Mouse (Mus musculus) heart, embryonic 16.5 days (tissue): ENCODE results near the gene Slc25a29. TPM values are rescaled to one million over a fixed set of nuclear protein-coding genes. Genes with fewer than 3 reads are reported as not detected.

Experiments used
- ATAC-seq: fragments of 200-750 bp; cut with Nextera tagmentation; replicated peaks from 2 replicates; pipeline ENCODE4 v1.8.0; 2017; ENCODE audit warnings: moderate number of reproducible peaks; ENCODE audit not compliant: insufficient read depth, low FRiP score; ENCODE audit errors: extremely low read depth
- H3K27ac ChIP-seq: fragments of 300-500 bp; sonication (generic); 2 replicates; pipeline ENCODE4 v1.5.1; 2014; ENCODE audit warnings: mild to moderate bottlenecking, low read length, control low read depth, moderate library complexity
- H3K27me3 ChIP-seq: fragments of 300-500 bp; sonication (generic); 2 replicates; pipeline ENCODE4 v1.6.1; 2014; ENCODE audit warnings: low read length, mixed read lengths; ENCODE audit not compliant: control insufficient read depth, insufficient read depth
- H3K36me3 ChIP-seq: fragments of 300-500 bp; sonication (generic); 2 replicates; pipeline ENCODE4 v1.6.1; 2014; ENCODE audit not compliant: control insufficient read depth, insufficient read depth
- H3K4me1 ChIP-seq: fragments of 300-500 bp; sonication (generic); 2 replicates; pipeline ENCODE4 v1.6.1; 2014; ENCODE audit warnings: low read length, mixed read lengths; ENCODE audit not compliant: control insufficient read depth, insufficient read depth
- H3K4me2 ChIP-seq: fragments of 300-500 bp; sonication (generic); 2 replicates; pipeline ENCODE4 v1.6.1; 2014; ENCODE audit warnings: low read depth, mild to moderate bottlenecking, control low read depth, low read length
- H3K4me3 ChIP-seq: fragments of 300-500 bp; sonication (generic); 2 replicates; pipeline ENCODE4 v1.5.1; 2014; ENCODE audit warnings: mild to moderate bottlenecking, control low read depth, low read length
- H3K9ac ChIP-seq: fragments of 300-500 bp; sonication (generic); 2 replicates; pipeline ENCODE4 v1.6.1; 2014; ENCODE audit warnings: low read length, control low read depth
- H3K9me3 ChIP-seq: fragments of 300-500 bp; sonication (generic); replicated peaks from 2 replicates; pipeline ENCODE4 v1.6.1; 2016; ENCODE audit warnings: low read length; ENCODE audit not compliant: control insufficient read depth
- WGBS: fragments of 180-500 bp; shearing (Covaris S2); extraction: QIAGEN DNeasy Blood & Tissue Kit; methylation state at CpG from one replicate; pipeline ENCODE4 v1.1.7; 2014; 5-methylcytosine and 5-hydroxymethylcytosine counted together
- polyA plus RNA-seq: library from polyadenylated mRNA; unstranded; fragments of >200 nt; fragmentation: Nextera tagmentation; extraction: Ambion mirVana; gene quantifications from 2 replicates; pipeline ENCODE4 v1.2.1, GENCODE M21; 2015

The Slc25a29 gene
- polyA plus RNA-seq, 1 experiment from 2014 or later, result 4.3 TPM

DNA sequence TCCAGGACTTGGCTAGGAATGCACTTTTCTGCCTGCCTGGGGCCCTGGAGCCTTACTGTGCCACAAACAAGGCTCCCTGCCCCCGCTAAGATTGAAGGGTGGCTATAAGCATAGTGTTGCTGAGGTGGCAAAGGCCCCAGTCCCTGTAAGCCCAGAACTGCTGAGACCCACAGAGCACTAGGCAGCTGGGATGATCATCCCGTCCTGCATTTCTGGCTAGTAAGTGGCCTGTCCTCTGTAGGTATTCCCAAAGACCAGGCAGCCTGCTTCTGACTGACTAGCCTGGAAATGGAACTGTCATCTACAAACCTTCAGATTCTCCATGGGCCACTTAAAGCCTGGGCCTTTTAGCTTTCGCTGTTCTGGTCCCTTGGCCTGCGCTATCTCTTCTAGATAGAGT lies 15.2 kb downstream of the Slc25a29 start:
- H3K4me2 ChIP-seq, result no peak overlapping the region
- no peak overlapping the region for H3K9ac ChIP-seq
- H3K27ac ChIP-seq, result no peak overlapping the region
- H3K36me3 ChIP-seq, result peaks cover 4% of the 10 kb centered on the region
- H3K9me3 ChIP-seq, result no peaks in the 10 kb centered on the region
- ATAC-seq, result no peak
- H3K4me1 ChIP-seq, result peaks cover 2% of the 10 kb centered on the region; the same call in 1 of the 2 replicates
- H3K27me3 ChIP-seq, result no peaks in the 10 kb centered on the region
- no peak overlapping the region for H3K4me3 ChIP-seq
- 73% methylated on average over 4 of the region's 4 CpGs for WGBS

DNA sequence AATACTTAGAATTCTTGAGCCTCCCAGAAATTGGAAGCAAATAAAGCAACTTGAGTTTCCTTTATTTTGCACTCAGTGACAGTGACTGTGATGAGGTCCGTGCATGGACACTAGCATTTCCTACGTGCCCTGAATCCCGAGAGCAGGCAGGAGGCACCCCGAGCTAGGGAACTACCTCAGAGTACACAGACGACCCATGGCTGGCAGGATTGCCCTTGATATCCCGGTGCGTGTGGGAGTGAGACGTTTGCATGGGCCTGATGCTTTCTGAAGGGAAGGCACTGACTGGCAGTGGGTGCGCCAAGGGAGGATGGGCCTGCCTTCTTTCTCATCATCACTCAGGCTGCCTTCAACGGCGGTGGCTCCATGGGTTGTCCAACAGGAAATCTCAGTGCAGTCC lies 19.1 kb downstream of the Slc25a29 start:
- Histone ChIP-seq H3K4me2 (no peak overlapping the region), H3K9me3 (no peaks in the 10 kb centered on the region), H3K27me3 (no peaks in the 10 kb centered on the region), H3K4me3 (no peak overlapping the region), H3K36me3 (peaks cover 11% of the 10 kb centered on the region), H3K9ac (no peak overlapping the region), H3K4me1 (peaks cover 2% of the 10 kb centered on the region; the same call in 1 of the 2 replicates), H3K27ac (no peak overlapping the region)
- WGBS, result 67% methylated on average over 11 of the region's 11 CpGs
- ATAC-seq, result no peak

DNA sequence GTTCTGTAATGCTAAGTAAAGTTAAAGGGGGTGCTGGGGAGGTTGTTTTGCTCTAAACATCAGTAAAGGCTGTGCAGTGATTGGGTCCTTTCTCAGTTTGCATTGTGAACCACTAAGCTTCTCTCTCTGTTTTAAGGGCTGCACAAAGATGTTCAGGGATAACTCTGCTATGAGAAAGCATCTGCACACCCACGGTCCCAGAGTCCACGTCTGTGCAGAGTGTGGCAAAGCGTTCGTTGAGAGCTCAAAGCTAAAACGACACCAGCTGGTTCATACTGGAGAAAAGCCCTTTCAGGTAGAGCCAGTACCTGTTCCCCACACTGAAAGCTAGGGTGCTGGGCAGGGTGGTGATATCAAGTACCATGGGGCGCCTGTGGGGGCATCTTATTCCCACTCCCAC lies 21.2 kb downstream of the Slc25a29 start:
- 80% methylated on average over 6 of the region's 6 CpGs for WGBS
- Histone ChIP-seq H3K4me3 (no peak overlapping the region), H3K27me3 (no peaks in the 10 kb centered on the region), H3K4me2 (no peak overlapping the region), H3K27ac (no peak overlapping the region), H3K9ac (no peak overlapping the region), H3K4me1 (peaks cover 7% of the 10 kb centered on the region; the same call in 1 of the 2 replicates), H3K9me3 (no peaks in the 10 kb centered on the region), H3K36me3 (peaks cover 11% of the 10 kb centered on the region)
- no peak for ATAC-seq

DNA sequence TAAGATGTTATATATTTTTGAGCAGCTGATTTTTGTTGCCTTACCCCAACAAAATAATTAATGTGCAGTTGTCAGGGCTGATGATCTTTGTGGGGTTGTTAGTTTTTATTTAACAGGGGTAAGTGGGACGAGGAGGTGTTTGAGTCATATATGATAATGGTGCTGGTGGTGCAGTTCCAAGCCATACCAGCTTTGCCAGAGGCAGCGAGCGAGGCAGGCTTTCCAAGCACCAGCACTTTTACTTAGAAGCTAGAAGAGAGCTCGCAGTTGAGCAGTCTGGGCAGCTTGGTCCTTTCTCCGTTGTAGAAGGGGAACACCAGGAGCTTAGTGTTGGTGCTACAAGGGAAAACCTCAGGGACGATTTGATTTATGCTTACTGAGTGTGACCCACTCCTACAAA lies 23.2 kb downstream of the Slc25a29 start:
- WGBS, result 79% methylated on average over 6 of the region's 6 CpGs
- no peak for ATAC-seq
- Histone ChIP-seq H3K4me3 (no peak overlapping the region), H3K27me3 (no peaks in the 10 kb centered on the region), H3K36me3 (peaks cover 14% of the 10 kb centered on the region), H3K4me1 (peaks cover 15% of the 10 kb centered on the region), H3K9me3 (no peaks in the 10 kb centered on the region), H3K9ac (no peak overlapping the region), H3K4me2 (no peak overlapping the region), H3K27ac (no peak overlapping the region)

DNA sequence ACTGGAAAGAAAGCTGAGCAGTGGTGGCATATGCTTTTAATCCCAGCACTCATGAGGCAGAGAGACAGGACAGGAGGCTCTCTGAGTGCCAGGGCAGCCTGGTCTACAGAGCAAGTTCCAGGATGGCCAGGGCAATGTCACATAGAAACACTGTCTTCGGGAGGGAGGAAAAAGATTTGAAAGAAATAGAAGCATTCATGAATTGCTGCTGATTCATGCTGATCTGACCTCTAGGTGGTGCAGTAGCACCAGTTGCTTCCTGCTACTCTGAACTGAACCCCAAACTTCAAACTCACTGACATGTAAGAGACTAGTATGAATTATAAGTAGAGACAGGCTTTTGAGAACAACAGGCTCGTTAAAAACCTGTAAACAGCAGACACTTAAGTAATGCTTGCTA lies 24.6 kb downstream of the Slc25a29 start:
- 47% methylated on average over 2 of the region's 2 CpGs for WGBS
- H3K9me3 ChIP-seq, result no peaks in the 10 kb centered on the region
- no peak overlapping the region for H3K9ac ChIP-seq
- H3K4me2 ChIP-seq, result no peak overlapping the region
- H3K36me3 ChIP-seq, result peaks cover 15% of the 10 kb centered on the region
- peak; percentile 22; the same call in 1 of the 2 replicates for ATAC-seq
- H3K27me3 ChIP-seq, result no peaks in the 10 kb centered on the region
- H3K4me3 ChIP-seq, result no peak overlapping the region
- no peak overlapping the region for H3K27ac ChIP-seq
- H3K4me1 ChIP-seq, result peaks cover 15% of the 10 kb centered on the region

DNA sequence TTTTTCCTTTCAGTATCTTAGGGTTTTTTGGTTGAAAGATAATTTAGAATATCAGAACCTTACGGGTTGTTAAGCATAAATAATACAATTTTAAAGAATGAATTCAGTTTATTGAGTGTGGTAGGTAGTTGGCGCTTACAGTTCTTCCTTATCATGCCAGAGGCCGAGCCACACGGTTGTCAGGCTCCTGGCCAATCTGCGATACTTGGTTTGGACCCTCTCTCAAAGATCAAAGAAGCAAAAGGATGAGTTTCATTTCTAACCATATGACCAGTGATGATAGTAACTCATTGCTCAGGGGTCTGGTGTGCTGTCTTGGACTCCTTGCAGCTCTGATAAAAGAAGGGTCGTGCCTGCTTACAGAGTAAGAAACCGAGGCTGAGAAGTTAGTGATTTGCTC lies 25.4 kb downstream of the Slc25a29 start:
- peaks cover 13% of the 10 kb centered on the region; the same call in 1 of the 2 replicates for H3K36me3 ChIP-seq

DNA sequence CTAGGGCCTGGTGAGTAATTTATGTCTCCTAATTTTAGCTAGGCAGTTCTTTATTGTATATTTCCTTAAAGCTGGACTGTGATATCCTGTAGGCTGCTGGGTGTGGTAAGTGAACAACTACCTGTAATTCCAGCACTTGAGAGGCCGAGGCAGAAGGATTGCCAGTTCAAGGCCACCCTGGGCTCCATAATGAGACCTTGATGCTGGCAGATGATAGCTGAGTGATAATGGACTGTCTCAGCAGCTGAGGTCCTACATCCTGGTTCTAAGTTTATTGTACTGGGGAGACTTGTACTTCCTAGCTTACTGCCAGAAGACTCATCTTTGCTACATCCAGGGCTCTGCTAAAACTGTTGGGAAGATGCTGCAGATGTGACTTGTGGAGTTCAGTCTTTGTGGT lies 25.9 kb downstream of the Slc25a29 start:
- WGBS, result 62% methylated on average over 1 of the region's 1 CpGs
- H3K9me3 ChIP-seq, result no peaks in the 10 kb centered on the region
- H3K4me2 ChIP-seq, result no peak overlapping the region
- H3K9ac ChIP-seq, result no peak overlapping the region
- H3K4me3 ChIP-seq, result no peak overlapping the region
- peaks cover 12% of the 10 kb centered on the region; the same call in 1 of the 2 replicates for H3K36me3 ChIP-seq
- H3K4me1 ChIP-seq, result peaks cover 15% of the 10 kb centered on the region
- no peak for ATAC-seq
- no peaks in the 10 kb centered on the region for H3K27me3 ChIP-seq
- no peak overlapping the region for H3K27ac ChIP-seq

More for the DNA sequence above, 25.4 kb downstream of the Slc25a29 start:
- Histone ChIP-seq H3K4me3 (no peak overlapping the region), H3K4me1 (peaks cover 15% of the 10 kb centered on the region), H3K9ac (no peak overlapping the region), H3K27ac (no peak overlapping the region), H3K4me2 (no peak overlapping the region), H3K27me3 (no peaks in the 10 kb centered on the region), H3K9me3 (no peaks in the 10 kb centered on the region)
- 63% methylated on average over 7 of the region's 7 CpGs for WGBS
- no peak for ATAC-seq

DNA sequence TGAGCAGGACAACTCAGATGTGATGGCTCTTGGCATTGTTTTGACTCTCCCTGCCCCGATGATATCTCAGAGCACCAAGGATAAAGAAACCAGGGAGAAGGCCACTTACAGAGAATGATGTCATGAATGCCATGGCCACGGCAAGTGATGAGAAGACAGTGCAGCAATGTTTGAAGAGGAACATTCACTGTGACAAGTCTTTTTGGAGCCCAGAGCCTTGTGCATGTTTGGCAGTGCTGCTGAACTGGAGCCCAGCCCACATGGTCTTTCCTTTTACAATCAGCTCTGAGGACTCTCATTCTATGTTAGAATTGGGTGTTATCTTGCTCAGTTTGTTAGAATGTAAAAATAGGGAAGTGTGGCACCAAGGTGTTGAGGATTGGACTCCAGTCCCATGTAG lies 27.2 kb downstream of the Slc25a29 start:
- no peak for ATAC-seq
- H3K27ac ChIP-seq, result no peak overlapping the region
- peaks cover 8% of the 10 kb centered on the region; the same call in 1 of the 2 replicates for H3K36me3 ChIP-seq
- H3K9ac ChIP-seq, result no peak overlapping the region
- WGBS, result 29% methylated on average over 2 of the region's 2 CpGs
- peaks cover 21% of the 10 kb centered on the region for H3K4me1 ChIP-seq
- H3K9me3 ChIP-seq, result no peaks in the 10 kb centered on the region
- no peak overlapping the region for H3K4me2 ChIP-seq
- no peak overlapping the region for H3K4me3 ChIP-seq
- no peaks in the 10 kb centered on the region for H3K27me3 ChIP-seq

DNA sequence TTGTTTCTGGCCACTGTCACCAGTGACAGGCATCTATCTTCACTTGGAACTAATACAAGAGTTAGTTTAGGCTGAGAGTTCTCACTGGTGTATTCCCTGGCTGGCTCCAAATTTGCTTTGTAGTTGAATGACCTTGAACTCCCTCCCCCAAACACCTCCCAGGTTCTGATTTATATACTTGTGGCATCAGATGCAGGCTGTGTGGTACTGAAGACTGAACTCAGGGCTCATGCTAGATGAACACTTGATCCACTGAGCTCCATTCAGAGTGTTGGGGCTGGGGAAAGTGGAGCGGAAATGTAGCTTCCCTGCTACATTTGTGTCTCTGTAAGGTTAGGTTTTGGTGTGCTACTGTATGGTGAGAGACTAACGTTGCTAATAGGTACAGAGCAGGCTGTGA lies 31.3 kb downstream of the Slc25a29 start:
- Histone ChIP-seq H3K27ac (no peak overlapping the region), H3K4me2 (no peak overlapping the region), H3K9me3 (no peaks in the 10 kb centered on the region), H3K27me3 (no peaks in the 10 kb centered on the region), H3K36me3 (peaks cover 8% of the 10 kb centered on the region; the same call in 1 of the 2 replicates), H3K4me1 (peaks cover 41% of the 10 kb centered on the region), H3K4me3 (no peak overlapping the region), H3K9ac (no peak overlapping the region)
- ATAC-seq, result no peak
- WGBS, result 76% methylated on average over 2 of the region's 2 CpGs
